Mouse (Mus musculus): ENCODE measurements around the gene Kcnip3. TPM values are rescaled to one million over a fixed set of nuclear protein-coding genes. Genes with fewer than 3 reads are reported as not detected.
A peak's percentile ranks its signal among the peaks of the same experiment; 100 is the strongest.

Kcnip3 gene
- polyA plus RNA-seq, 1 experiment from 2014 or later = 4.6 TPM

- H3K9me3 ChIP-seq (ENCODE audit: control insufficient read depth, low read length) = no peaks in the 10 kb centered on the region
- no peak for DNase-seq (ENCODE audit: low spot score)
- 49% methylated on average over 7 of the region's 7 CpGs for WGBS
Observed at GRCm38 (mm10) chr2:127449691-127450090, 72.2 kb downstream of the Kcnip3 start.

GRCm38 (mm10) chr2:127446847-127447246 is 75.0 kb downstream of the Kcnip3 start:
- Histone ChIP-seq H3K4me1 (replicated peaks; ENCODE audit: control insufficient read depth, insufficient read depth, low read length) (peaks cover 6% of the 10 kb centered on the region; the same call in 1 of the 2 replicates), H3K9ac (ENCODE audit: low read length) (no peak overlapping the region), H3K27ac (ENCODE audit: low read depth, low read length) (no peak overlapping the region), H3K27me3 (ENCODE audit: control insufficient read depth, insufficient read depth, low read length) (no peaks in the 10 kb centered on the region), H3K4me2 (ENCODE audit: low read depth, low read length, severe bottlenecking) (no peak overlapping the region), H3K9me3 (ENCODE audit: control insufficient read depth, low read length) (no peaks in the 10 kb centered on the region), H3K4me3 (ENCODE audit: low read depth, low read length) (no peak overlapping the region), H3K36me3 (ENCODE audit: control insufficient read depth, insufficient read depth, low read length) (no peaks in the 10 kb centered on the region)
- ATAC-seq (replicated peaks; ENCODE audit: low FRiP score) (no peak), DNase-seq (ENCODE audit: low spot score) (no peak)
- WGBS = 44% methylated on average over 3 of the region's 3 CpGs

More at GRCm38 (mm10) chr2:127449691-127450090, 72.2 kb downstream of the Kcnip3 start:
- Histone ChIP-seq H3K27me3 (ENCODE audit: control insufficient read depth, insufficient read depth, low read length) (0 out of 2 replicates have a peak, but pooled peaks cover 2% of the 10 kb centered on the region), H3K4me2 (ENCODE audit: low read depth, low read length, severe bottlenecking) (no peak overlapping the region), H3K27ac (ENCODE audit: low read depth, low read length) (no peak overlapping the region), H3K36me3 (ENCODE audit: control insufficient read depth, insufficient read depth, low read length) (no peaks in the 10 kb centered on the region), H3K9ac (ENCODE audit: low read length) (no peak overlapping the region), H3K4me1 (replicated peaks; ENCODE audit: control insufficient read depth, insufficient read depth, low read length) (no peaks in the 10 kb centered on the region), H3K4me3 (ENCODE audit: low read depth, low read length) (no peak overlapping the region)
- no peak for ATAC-seq (replicated peaks; ENCODE audit: low FRiP score)

- Histone ChIP-seq H3K4me1 (replicated peaks; ENCODE audit: control insufficient read depth, insufficient read depth, low read length) (peaks cover 6% of the 10 kb centered on the region; the same call in 1 of the 2 replicates), H3K9ac (ENCODE audit: low read length) (peak within 1 kb of the TSS; percentile 79), H3K9me3 (ENCODE audit: control insufficient read depth, low read length) (no peaks in the 10 kb centered on the region), H3K36me3 (ENCODE audit: control insufficient read depth, insufficient read depth, low read length) (no peaks in the 10 kb centered on the region), H3K27me3 (ENCODE audit: control insufficient read depth, insufficient read depth, low read length) (no peaks in the 10 kb centered on the region), H3K4me2 (ENCODE audit: low read depth, low read length, severe bottlenecking) (peak within 1 kb of the TSS; percentile 74), H3K4me3 (ENCODE audit: low read depth, low read length) (peak within 1 kb of the TSS; percentile 70), H3K27ac (ENCODE audit: low read depth, low read length) (no peak within 1 kb of the TSS)
- DNase-seq (ENCODE audit: low spot score) = peak; percentile 93
- ATAC-seq (replicated peaks; ENCODE audit: low FRiP score) = peak; percentile 93
- 4% methylated on average over 36 of the region's 37 CpGs for WGBS
Observed at GRCm38 (mm10) chr2:127444055-127444789, 77.7 kb downstream of the Kcnip3 start, which contains the start of gene Fahd2a. Gene Fahd2a, minus strand, starts transcription at chr2:127444565.

- Histone ChIP-seq H3K4me1 (replicated peaks; ENCODE audit: control insufficient read depth, insufficient read depth, low read length) (no peaks in the 10 kb centered on the region), H3K27ac (ENCODE audit: low read depth, low read length) (no peak overlapping the region), H3K4me3 (ENCODE audit: low read depth, low read length) (no peak overlapping the region), H3K27me3 (ENCODE audit: control insufficient read depth, insufficient read depth, low read length) (no peaks in the 10 kb centered on the region), H3K4me2 (ENCODE audit: low read depth, low read length, severe bottlenecking) (no peak overlapping the region), H3K9me3 (ENCODE audit: control insufficient read depth, low read length) (no peaks in the 10 kb centered on the region), H3K36me3 (ENCODE audit: control insufficient read depth, insufficient read depth, low read length) (no peaks in the 10 kb centered on the region; the same call in 1 of the 2 replicates), H3K9ac (ENCODE audit: low read length) (no peak overlapping the region)
- DNase-seq (ENCODE audit: low spot score) (no peak), ATAC-seq (replicated peaks; ENCODE audit: low FRiP score) (no peak)
- WGBS = 90% methylated on average over 5 of the region's 5 CpGs
Observed at GRCm38 (mm10) chr2:127437697-127438096, 84.2 kb downstream of the Kcnip3 start.

- no peaks in the 10 kb centered on the region for H3K4me1 ChIP-seq (replicated peaks; ENCODE audit: control insufficient read depth, insufficient read depth, low read length)
- no peak for ATAC-seq (replicated peaks; ENCODE audit: low FRiP score)
- H3K27me3 ChIP-seq (ENCODE audit: control insufficient read depth, insufficient read depth, low read length) = no peaks in the 10 kb centered on the region
- H3K27ac ChIP-seq (ENCODE audit: low read depth, low read length) = no peak overlapping the region
- H3K9ac ChIP-seq (ENCODE audit: low read length) = no peak overlapping the region
- H3K4me3 ChIP-seq (ENCODE audit: low read depth, low read length) = no peak overlapping the region
- no peak overlapping the region for H3K4me2 ChIP-seq (ENCODE audit: low read depth, low read length, severe bottlenecking)
- no peak for DNase-seq (ENCODE audit: low spot score)
- H3K9me3 ChIP-seq (ENCODE audit: control insufficient read depth, low read length) = no peaks in the 10 kb centered on the region
- no peaks in the 10 kb centered on the region; the same call in 1 of the 2 replicates for H3K36me3 ChIP-seq (ENCODE audit: control insufficient read depth, insufficient read depth, low read length)
- 87% methylated on average over 2 of the region's 2 CpGs for WGBS
Observed at GRCm38 (mm10) chr2:127435554-127435953, 86.3 kb downstream of the Kcnip3 start.

- Histone ChIP-seq H3K27ac (ENCODE audit: low read depth, low read length) (no peak overlapping the region), H3K4me2 (ENCODE audit: low read depth, low read length, severe bottlenecking) (no peak overlapping the region), H3K4me3 (ENCODE audit: low read depth, low read length) (no peak overlapping the region), H3K9me3 (ENCODE audit: control insufficient read depth, low read length) (no peaks in the 10 kb centered on the region), H3K36me3 (ENCODE audit: control insufficient read depth, insufficient read depth, low read length) (no peaks in the 10 kb centered on the region; the same call in 1 of the 2 replicates), H3K4me1 (replicated peaks; ENCODE audit: control insufficient read depth, insufficient read depth, low read length) (no peaks in the 10 kb centered on the region), H3K27me3 (ENCODE audit: control insufficient read depth, insufficient read depth, low read length) (no peaks in the 10 kb centered on the region), H3K9ac (ENCODE audit: low read length) (no peak overlapping the region)
- 34% methylated on average over 2 of the region's 2 CpGs for WGBS
- DNase-seq (ENCODE audit: low spot score) (peak; percentile 70), ATAC-seq (replicated peaks; ENCODE audit: low FRiP score) (no peak)
Observed at GRCm38 (mm10) chr2:127435135-127435534, 86.8 kb downstream of the Kcnip3 start.

- no peaks in the 10 kb centered on the region for H3K27me3 ChIP-seq (ENCODE audit: control insufficient read depth, insufficient read depth, low read length)
- no peak overlapping the region for H3K4me2 ChIP-seq (ENCODE audit: low read depth, low read length, severe bottlenecking)
- no peak overlapping the region for H3K4me3 ChIP-seq (ENCODE audit: low read depth, low read length)
- H3K9me3 ChIP-seq (ENCODE audit: control insufficient read depth, low read length) = no peaks in the 10 kb centered on the region
- WGBS = 83% methylated on average over 9 of the region's 9 CpGs
- H3K27ac ChIP-seq (ENCODE audit: low read depth, low read length) = no peak overlapping the region
- DNase-seq (ENCODE audit: low spot score) = no peak
- no peak for ATAC-seq (replicated peaks; ENCODE audit: low FRiP score)
- no peaks in the 10 kb centered on the region for H3K4me1 ChIP-seq (replicated peaks; ENCODE audit: control insufficient read depth, insufficient read depth, low read length)
- no peak overlapping the region for H3K9ac ChIP-seq (ENCODE audit: low read length)
- H3K36me3 ChIP-seq (ENCODE audit: control insufficient read depth, insufficient read depth, low read length) = no peaks in the 10 kb centered on the region; the same call in 1 of the 2 replicates
Observed at GRCm38 (mm10) chr2:127433487-127434295, 88.2 kb downstream of the Kcnip3 start.

- Histone ChIP-seq H3K4me3 (ENCODE audit: low read depth, low read length) (no peak overlapping the region), H3K9ac (ENCODE audit: low read length) (no peak overlapping the region), H3K27ac (ENCODE audit: low read depth, low read length) (no peak overlapping the region), H3K36me3 (ENCODE audit: control insufficient read depth, insufficient read depth, low read length) (no peaks in the 10 kb centered on the region; the same call in 1 of the 2 replicates), H3K9me3 (ENCODE audit: control insufficient read depth, low read length) (no peaks in the 10 kb centered on the region), H3K4me2 (ENCODE audit: low read depth, low read length, severe bottlenecking) (no peak overlapping the region), H3K27me3 (ENCODE audit: control insufficient read depth, insufficient read depth, low read length) (no peaks in the 10 kb centered on the region), H3K4me1 (replicated peaks; ENCODE audit: control insufficient read depth, insufficient read depth, low read length) (no peaks in the 10 kb centered on the region)
- 24% methylated on average over 3 of the region's 3 CpGs for WGBS
- ATAC-seq (replicated peaks; ENCODE audit: low FRiP score) = no peak
- no peak for DNase-seq (ENCODE audit: low spot score)
Observed at GRCm38 (mm10) chr2:127430238-127430637, 91.7 kb downstream of the Kcnip3 start.
